Mouse (Mus musculus) layer of hippocampus, adult 9-11 months (tissue): ENCODE measurements around the gene Ift57.

ENCODE experiments used
- DNase-seq: peaks from one replicate; pipeline ENCODE4 v3.0.0; 2022

Ift57 gene

GRCm38 (mm10) chr16:49698620-49699525, at the start of gene Ift57:
Gene Ift57 (plus strand): TSS chr16:49699233.
- peak; percentile 99 for DNase-seq

GRCm38 (mm10) chr16:49657182-49657581, 41.9 kb upstream of the Ift57 start:
- DNase-seq, result no peak

GRCm38 (mm10) chr16:49658029-49658428, 41.0 kb upstream of the Ift57 start:
- no peak for DNase-seq

GRCm38 (mm10) chr16:49659131-49659530, 39.9 kb upstream of the Ift57 start:
- DNase-seq, result no peak

GRCm38 (mm10) chr16:49660111-49660510, 38.9 kb upstream of the Ift57 start:
- no peak for DNase-seq

- DNase-seq, result no peak
These were observed 36.8 kb upstream of the Ift57 start for GRCm38 (mm10) chr16:49662201-49662600.

- no peak for DNase-seq
These were observed 34.4 kb upstream of the Ift57 start for GRCm38 (mm10) chr16:49664677-49665076.

GRCm38 (mm10) chr16:49679666-49680065, 19.4 kb upstream of the Ift57 start:
- DNase-seq, result no peak

GRCm38 (mm10) chr16:49684961-49685360, 14.1 kb upstream of the Ift57 start:
- no peak for DNase-seq

- no peak for DNase-seq
These were observed 788 bp downstream of the Ift57 start for GRCm38 (mm10) chr16:49699821-49700220.

GRCm38 (mm10) chr16:49708074-49708473, 9.0 kb downstream of the Ift57 start:
- DNase-seq, result no peak

GRCm38 (mm10) chr16:49710188-49710587, 11.2 kb downstream of the Ift57 start:
- no peak for DNase-seq

GRCm38 (mm10) chr16:49713302-49713701, 14.3 kb downstream of the Ift57 start:
- DNase-seq, result no peak

- peak; percentile 24 for DNase-seq
These were observed 21.6 kb downstream of the Ift57 start for GRCm38 (mm10) chr16:49720671-49721070.

- no peak for DNase-seq
These were observed 22.6 kb downstream of the Ift57 start for GRCm38 (mm10) chr16:49721678-49722077.

GRCm38 (mm10) chr16:49723222-49723621, 24.2 kb downstream of the Ift57 start:
- peak; percentile 35 for DNase-seq

GRCm38 (mm10) chr16:49724232-49724631, 25.2 kb downstream of the Ift57 start:
- no peak for DNase-seq

GRCm38 (mm10) chr16:49724931-49725330, 25.9 kb downstream of the Ift57 start:
- no peak for DNase-seq

GRCm38 (mm10) chr16:49725446-49725845, 26.4 kb downstream of the Ift57 start:
- no peak for DNase-seq

- no peak for DNase-seq
These were observed 27.2 kb downstream of the Ift57 start for GRCm38 (mm10) chr16:49726216-49726615.

- no peak for DNase-seq
These were observed 27.7 kb downstream of the Ift57 start for GRCm38 (mm10) chr16:49726761-49727160.

GRCm38 (mm10) chr16:49736536-49736935, 37.5 kb downstream of the Ift57 start:
- peak; percentile 65 for DNase-seq

- DNase-seq, result no peak
These were observed 48.3 kb downstream of the Ift57 start for GRCm38 (mm10) chr16:49747360-49747759.

- no peak for DNase-seq
These were observed 53.9 kb downstream of the Ift57 start for GRCm38 (mm10) chr16:49752906-49753305.

- no peak for DNase-seq
These were observed 54.3 kb downstream of the Ift57 start for GRCm38 (mm10) chr16:49753318-49753717.
